Mouse (Mus musculus) lung, embryonic 14.5 days (tissue): ENCODE results near the gene Kcna1. TPM values are rescaled to one million over a fixed set of nuclear protein-coding genes. Genes with fewer than 3 reads are reported as not detected.

Experiments used
- ATAC-seq: fragments of 200-750 bp; cut with Nextera tagmentation; 2 replicates; pipeline ENCODE4 v1.8.0; 2017; ENCODE audit warnings: mild to moderate bottlenecking, moderate TSS enrichment, moderate library complexity; ENCODE audit not compliant: insufficient read depth
- DNase-seq: peaks from one replicate; pipeline ENCODE4 v3.0.0-alpha.2; 2015
- H3K27ac ChIP-seq: fragments of 300-500 bp; sonication (generic); 2 replicates; pipeline ENCODE4 v1.5.1; 2014; ENCODE audit warnings: low read depth, mild to moderate bottlenecking, moderate library complexity
- H3K27me3 ChIP-seq: fragments of 300-500 bp; sonication (generic); 2 replicates; pipeline ENCODE4 v1.6.1; 2014; ENCODE audit warnings: low read length, control low read depth; ENCODE audit not compliant: insufficient read depth
- H3K36me3 ChIP-seq: fragments of 300-500 bp; sonication (generic); 2 replicates; pipeline ENCODE4 v1.6.1; 2014; ENCODE audit warnings: control low read depth; ENCODE audit not compliant: insufficient read depth
- H3K4me1 ChIP-seq: fragments of 300-500 bp; sonication (generic); 2 replicates; pipeline ENCODE4 v1.6.1; 2014; ENCODE audit warnings: antibody characterized with exemption, control low read depth; ENCODE audit not compliant: insufficient read depth
- H3K4me2 ChIP-seq: fragments of 300-500 bp; sonication (generic); 2 replicates; pipeline ENCODE4 v1.6.1; 2014; ENCODE audit warnings: mild to moderate bottlenecking
- H3K4me3 ChIP-seq: fragments of 300-500 bp; sonication (generic); 2 replicates; pipeline ENCODE4 v1.5.1; 2014; ENCODE audit warnings: low read depth, low read length
- H3K9ac ChIP-seq: fragments of 300-500 bp; sonication (generic); 2 replicates; pipeline ENCODE4 v1.6.1; 2014
- H3K9me3 ChIP-seq: fragments of 300-500 bp; sonication (generic); 2 replicates; pipeline ENCODE4 v1.6.1; 2016; ENCODE audit warnings: low read depth, low read length, control low read depth
- CTCF ChIP-seq: IDR thresholded peaks from 2 replicates; pipeline ENCODE4 v1.5.1; 2016; ENCODE audit warnings: antibody characterized with exemption, low read depth
- WGBS: fragments of 180-500 bp; shearing (Covaris S2); extraction: QIAGEN DNeasy Blood & Tissue Kit; methylation state at CpG from one replicate; pipeline ENCODE4 v1.1.7; 2014; 5-methylcytosine and 5-hydroxymethylcytosine counted together
- polyA plus RNA-seq: library from polyadenylated mRNA; unstranded; fragments of >200 nt; fragmentation: Nextera tagmentation; extraction: Ambion mirVana; gene quantifications from 2 replicates; pipeline ENCODE4 v1.2.1, GENCODE M21; 2014

The Kcna1 gene
- polyA plus RNA-seq, 1 experiment from 2014 or later: 0.37 TPM

- H3K4me3 ChIP-seq: no peak overlapping the region
- H3K9me3 ChIP-seq: no peaks in the 10 kb centered on the region
- no peak overlapping the region for H3K27ac ChIP-seq
- no peak overlapping the region for H3K9ac ChIP-seq
- H3K4me2 ChIP-seq: no peak overlapping the region
- no peaks in the 10 kb centered on the region for H3K4me1 ChIP-seq
- H3K27me3 ChIP-seq: no peaks in the 10 kb centered on the region
- ATAC-seq (no peak), DNase-seq (no peak)
- no peak for TF ChIP-seq CTCF
- no peaks in the 10 kb centered on the region for H3K36me3 ChIP-seq
- 88% methylated on average over 4 of the region's 4 CpGs for WGBS
Measured at GRCm38 (mm10) chr6:126597741-126598140, 48.4 kb downstream of the Kcna1 start.

- Histone ChIP-seq H3K4me3 (no peak overlapping the region), H3K27me3 (no peaks in the 10 kb centered on the region), H3K4me1 (no peaks in the 10 kb centered on the region), H3K9me3 (no peaks in the 10 kb centered on the region), H3K27ac (no peak overlapping the region), H3K36me3 (no peaks in the 10 kb centered on the region), H3K4me2 (no peak overlapping the region), H3K9ac (no peak overlapping the region)
- WGBS: 75% methylated on average over 18 of the region's 18 CpGs
- DNase-seq (no peak), ATAC-seq (no peak)
- no peak for TF ChIP-seq CTCF
Measured at GRCm38 (mm10) chr6:126595805-126596629, 50.2 kb downstream of the Kcna1 start.

GRCm38 (mm10) chr6:126595130-126595529 lies 51.1 kb downstream of the Kcna1 start:
- no peak overlapping the region for H3K27ac ChIP-seq
- H3K36me3 ChIP-seq: no peaks in the 10 kb centered on the region
- H3K4me2 ChIP-seq: no peak overlapping the region
- no peak for DNase-seq
- H3K27me3 ChIP-seq: no peaks in the 10 kb centered on the region
- no peak overlapping the region for H3K9ac ChIP-seq
- no peak for ATAC-seq
- WGBS: 32% methylated on average over 5 of the region's 5 CpGs
- no peaks in the 10 kb centered on the region for H3K4me1 ChIP-seq
- no peak overlapping the region for H3K4me3 ChIP-seq
- TF ChIP-seq CTCF: no peak
- no peaks in the 10 kb centered on the region for H3K9me3 ChIP-seq

- DNase-seq (no peak), ATAC-seq (no peak)
- Histone ChIP-seq H3K36me3 (no peaks in the 10 kb centered on the region), H3K9ac (no peak overlapping the region), H3K4me1 (no peaks in the 10 kb centered on the region), H3K4me2 (no peak overlapping the region), H3K27me3 (no peaks in the 10 kb centered on the region), H3K4me3 (no peak overlapping the region), H3K9me3 (no peaks in the 10 kb centered on the region), H3K27ac (no peak overlapping the region)
- no peak for TF ChIP-seq CTCF
- WGBS: 78% methylated on average over 8 of the region's 8 CpGs
Measured at GRCm38 (mm10) chr6:126594365-126594764, 51.8 kb downstream of the Kcna1 start.

- no peaks in the 10 kb centered on the region for H3K27me3 ChIP-seq
- no peaks in the 10 kb centered on the region for H3K36me3 ChIP-seq
- H3K4me2 ChIP-seq: no peak overlapping the region
- no peaks in the 10 kb centered on the region for H3K9me3 ChIP-seq
- WGBS: 78% methylated on average over 4 of the region's 4 CpGs
- TF ChIP-seq CTCF: no peak
- ATAC-seq: no peak
- no peak for DNase-seq
- no peaks in the 10 kb centered on the region for H3K4me1 ChIP-seq
- H3K4me3 ChIP-seq: no peak overlapping the region
- H3K27ac ChIP-seq: no peak overlapping the region
- no peak overlapping the region for H3K9ac ChIP-seq
Measured at GRCm38 (mm10) chr6:126593336-126593735, 52.8 kb downstream of the Kcna1 start.

Other genes with a start within 250 kb of the Kcna1 start
- 2.7 and 2.8 TPM in 2 replicates for gene Kcna5, start 111.0 kb downstream of the Kcna1 start, polyA plus RNA-seq
- 1.4 and 1.5 TPM in 2 replicates for gene Kcna6, start 94.3 kb upstream of the Kcna1 start, polyA plus RNA-seq
- 182 and 196 TPM in 2 replicates for gene Ndufa9, start 202.8 kb upstream of the Kcna1 start, polyA plus RNA-seq
- 0.07 TPM in 1 of 2 replicates, not detected in the other for gene Akap3, start 206.7 kb upstream of the Kcna1 start, polyA plus RNA-seq